Mouse (Mus musculus) fat pad, adult 2 months (tissue): ENCODE data around the gene Zfp423.

Source experiments
- DNase-seq: peaks from one replicate; pipeline ENCODE4 v3.0.0-alpha.2; 2011; ENCODE audit warnings: low read depth, low spot score; ENCODE audit errors: extremely low read depth

The Zfp423 gene

GRCm38 (mm10) chr8:87636226-87636742 is 323.1 kb downstream of the Zfp423 start:
- DNase-seq, result no peak

DNA sequence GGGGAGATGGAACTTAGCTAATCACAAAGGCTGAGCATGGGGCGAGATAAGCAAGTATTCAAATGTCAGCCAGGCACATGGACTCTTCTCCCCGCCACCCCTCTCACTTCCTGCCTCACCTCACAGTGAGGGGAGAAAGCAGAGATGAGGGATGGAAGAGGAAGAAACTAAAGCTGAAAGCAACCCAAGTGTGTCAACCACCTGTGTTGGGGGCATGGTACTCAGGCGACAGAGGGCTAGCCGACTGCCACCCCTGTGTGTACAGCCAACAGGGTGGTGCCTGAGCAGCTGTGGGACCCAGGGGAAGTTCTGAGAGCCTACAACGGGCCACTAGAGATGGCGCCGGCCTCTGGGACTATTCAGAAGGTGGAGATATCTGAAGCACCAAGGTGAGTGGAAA is 327.6 kb downstream of the Zfp423 start:
- DNase-seq, result no peak

GRCm38 (mm10) chr8:87629656-87630055 is 329.7 kb downstream of the Zfp423 start:
- no peak for DNase-seq

- DNase-seq, result no peak
These were observed 338.2 kb downstream of the Zfp423 start for GRCm38 (mm10) chr8:87621181-87621580.

- no peak for DNase-seq
These were observed 339.2 kb downstream of the Zfp423 start for GRCm38 (mm10) chr8:87620225-87620624.

- DNase-seq, result no peak
These were observed 339.9 kb downstream of the Zfp423 start for GRCm38 (mm10) chr8:87619529-87619928.

DNA sequence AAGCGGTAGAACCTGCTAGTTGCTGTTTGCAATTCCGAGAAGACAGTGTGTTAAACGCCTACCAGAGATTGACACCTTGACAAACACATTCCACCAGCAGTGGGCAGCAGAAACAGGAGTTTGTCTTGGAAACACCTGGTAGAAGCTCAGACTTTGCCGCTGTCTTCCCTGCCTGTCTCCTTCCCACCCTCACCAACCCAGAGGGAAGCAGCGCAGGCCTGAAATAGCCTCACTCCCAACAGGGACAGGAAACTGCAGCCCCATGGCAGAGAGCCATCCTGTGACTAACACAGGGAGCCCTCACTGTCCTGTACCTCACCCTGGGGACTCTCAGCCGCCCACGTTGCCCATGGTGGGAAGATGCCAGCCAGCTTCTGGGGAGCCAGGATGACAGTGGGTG is 340.3 kb downstream of the Zfp423 start:
- DNase-seq, result peak; percentile 39

- DNase-seq, result no peak
These were observed 345.7 kb downstream of the Zfp423 start for GRCm38 (mm10) chr8:87613701-87614100.
